Mouse (Mus musculus): ENCODE measurements around the gene Fkbp1a.

Gene Fkbp1a

GRCm38 (mm10) chr2:151609974-151610373 is 67.7 kb downstream of the Fkbp1a start:
- Histone ChIP-seq H3K27me3 (ENCODE audit: control insufficient read depth, insufficient read depth, low read length, poor library complexity, severe bottlenecking) (no peaks in the 10 kb centered on the region), H3K36me3 (ENCODE audit: control insufficient read depth, insufficient read depth, low read length, poor library complexity, severe bottlenecking) (no peaks in the 10 kb centered on the region)
- no peak for DNase-seq (ENCODE audit: low read depth, low spot score)
